8 mouse cellular contexts compared by ENCODE assay signal in genomic region chr6:134792141-134793045, GRCm38 (mm10). TPM values are rescaled to one million over a fixed set of nuclear protein-coding genes. Genes with fewer than 3 reads are reported as not detected.
DNase-seq lines count a peak whose midpoint lies in the region; ATAC-seq lines count a peak whose summit lies in the region.

Gene Dusp16, minus strand, starts transcription at chr6:134792625.

- H3K4me3 ChIP-seq in intestine, embryonic 15.5 days (replicated peaks), result peak within 1 kb of the TSS; percentile 77

- H3K9ac ChIP-seq in intestine, embryonic 15.5 days, result peak within 1 kb of the TSS; percentile 93

- no peaks in the 10 kb centered on the region for H3K27me3 ChIP-seq in intestine, embryonic 15.5 days (replicated peaks)

- intact Hi-C loops in left cerebral cortex, postnatal 14 days (cut with DNase I), result loop anchor here (5.0 kb wide), 1 partner anchor 135 kb away; no protein-coding TSS in a partner anchor

- H3K9me3 ChIP-seq in intestine, embryonic 15.5 days, result no peaks in the 10 kb centered on the region

- H3K4me1 ChIP-seq in intestine, embryonic 15.5 days (replicated peaks), result 0 out of 2 replicates have a peak, but pooled peaks cover 7% of the 10 kb centered on the region

- H3K4me2 ChIP-seq in intestine, embryonic 15.5 days (replicated peaks), result peak within 1 kb of the TSS; percentile 78

- DNase-seq in adrenal gland, postnatal 10 days, result peak; percentile 90
- peak; percentile 92 for DNase-seq in embryo, embryonic 9.5 days (ENCODE audit: extremely low spot score)
- peak; percentile 65 to 79 for DNase-seq in gastrocnemius, postnatal 4 days (ENCODE audit: low spot score in 2 of 2)
- DNase-seq in left cerebral cortex, postnatal 14 days (ENCODE audit: low spot score in 2 of 2), result peak; percentile 76 to 92
- peak; percentile 70 to 85 for DNase-seq in right cerebral cortex, postnatal 36 days (ENCODE audit: low spot score in 2 of 2)
- peak; percentile 73 to 86 for DNase-seq in urinary bladder, postnatal 4 days (ENCODE audit: low spot score in 2 of 2)

- H3K36me3 ChIP-seq in intestine, embryonic 15.5 days, result no peaks in the 10 kb centered on the region

- peak; percentile 91 for ATAC-seq in intestine, embryonic 15.5 days
- ATAC-seq in megakaryocyte-erythroid progenitor cell, adult 5-6 weeks (replicated peaks; ENCODE audit: low FRiP score, low TSS enrichment, poor library complexity, severe bottlenecking), result peak; percentile 75

- under 1% methylated on average over 85 of the region's 108 CpGs for WGBS in intestine, embryonic 15.5 days

- peak within 1 kb of the TSS; percentile 98 for H3K27ac ChIP-seq in intestine, embryonic 15.5 days

RNA-seq across cellular contexts. Expression of gene Dusp16, which starts in this region (rescaled TPM):
- 10 to 100 TPM; 19.3 to 23.0 TPM for total RNA-seq in adrenal gland, postnatal 10 days (2021)
- total RNA-seq in gastrocnemius, postnatal 4 days (2021), result 10 to 100 TPM; 27.8 to 29.7 TPM
- 13.0 and 13.9 TPM in 2 replicates for polyA plus RNA-seq in intestine, embryonic 15.5 days (2015; fragmentation: Nextera tagmentation; extraction: Ambion mirVana)
- total RNA-seq in left cerebral cortex, postnatal 14 days (2021), result 1 to 10 TPM; 5.4 to 6.0 TPM
- total RNA-seq in megakaryocyte-erythroid progenitor cell, adult 5-6 weeks (2014; fragmentation: Nextera tagmentation), result 7.1 and 10.0 TPM in 2 replicates
- 3.9 and 10.9 TPM in 2 replicates for total RNA-seq in megakaryocyte-erythroid progenitor cell, adult 5-6 weeks (2017)

Comparison
In these comparisons a context has a peak if more than half of its experiments do, and no peak if none do; other contexts are left out.
1. Peak in every context shown above with its lines: DNase-seq, ATAC-seq, H3K4me3 ChIP-seq and H3K27ac ChIP-seq.